ENCODE assay signal across 8 mouse cellular contexts in the genomic region with DNA sequence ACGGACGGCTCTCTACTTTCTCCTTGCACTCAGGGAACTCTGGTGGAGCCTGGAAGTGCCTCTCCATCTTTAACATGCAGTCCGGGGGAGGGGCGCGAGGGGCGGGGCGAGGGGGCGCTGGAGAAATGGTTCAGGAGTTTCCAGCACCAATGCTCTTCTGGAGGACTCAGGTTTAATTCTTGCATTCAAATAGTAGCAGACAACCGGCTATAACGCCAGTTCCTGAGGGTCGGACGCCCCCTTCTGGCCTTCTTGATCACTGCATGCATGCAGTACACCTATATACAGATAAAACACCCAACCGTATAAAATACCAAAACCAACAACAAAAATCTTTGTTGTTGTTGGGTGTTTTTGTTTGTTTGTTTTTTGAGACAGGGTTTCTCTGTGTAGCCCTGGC. TPM values are rescaled to one million over a fixed set of nuclear protein-coding genes. Genes with fewer than 3 reads are reported as not detected.
A peak's percentile ranks its signal among the peaks of the same experiment; 100 is the strongest.
DNase-seq lines count a peak whose midpoint lies in the region; ATAC-seq and TF ChIP-seq lines count a peak whose summit lies in the region.

No protein-coding gene starts in this region.

- no peak overlapping the region for H3K9ac ChIP-seq in heart, postnatal 0 days (replicated peaks; ENCODE audit: low read depth, low read length)
- no peak overlapping the region for H3K9ac ChIP-seq in forebrain, embryonic 12.5 days

- TF ChIP-seq POLR2A in lung, adult 2 months (IDR thresholded peaks at IDR 0.05; ENCODE audit: borderline replicate concordance, extremely low read depth, low read depth, low read length): no peak

- no peaks in the 10 kb centered on the region for H3K36me3 ChIP-seq in heart, postnatal 0 days (replicated peaks; ENCODE audit: control insufficient read depth, insufficient read depth, low read length)
- no peaks in the 10 kb centered on the region for H3K36me3 ChIP-seq in forebrain, embryonic 12.5 days (replicated peaks)

- no peak for ATAC-seq in heart, postnatal 0 days (ENCODE audit: insufficient read depth, low read depth)
- no peak for ATAC-seq in forebrain, embryonic 12.5 days (ENCODE audit: low FRiP score)

- no peak for DNase-seq in heart, postnatal 0 days (ENCODE audit: low spot score)
- no peak for DNase-seq in heart, postnatal 25 days (ENCODE audit: low spot score)
- DNase-seq in B cell, adult 2 months: peak; percentile 42 to 50
- DNase-seq in adrenal gland, postnatal 14 days: peak; percentile 79
- peak; percentile 44 for DNase-seq in lung, adult 2 months
- DNase-seq in yolk sac, embryonic 10.5 days (ENCODE audit: low spot score): peak; percentile 25
- no peak for DNase-seq in ovary, postnatal 10 days (ENCODE audit: low spot score)

- peak; percentile 37 for TF ChIP-seq CTCF in heart, postnatal 0 days (IDR thresholded peaks at IDR 0.05; ENCODE audit: low read depth)
- TF ChIP-seq CTCF in lung, adult 2 months (IDR thresholded peaks at IDR 0.05; ENCODE audit: insufficient read depth, low read length): peak; percentile 65

- H3K27ac ChIP-seq in heart, postnatal 0 days (ENCODE audit: low read depth): no peak overlapping the region
- H3K27ac ChIP-seq in forebrain, embryonic 12.5 days: no peak overlapping the region

- no peak overlapping the region for H3K4me2 ChIP-seq in heart, postnatal 0 days (ENCODE audit: low read depth, low read length)
- H3K4me2 ChIP-seq in forebrain, embryonic 12.5 days: no peak overlapping the region

- no peaks in the 10 kb centered on the region for H3K27me3 ChIP-seq in heart, postnatal 0 days (ENCODE audit: control insufficient read depth, insufficient read depth, low read length)
- H3K27me3 ChIP-seq in forebrain, embryonic 12.5 days: peaks cover 12% of the 10 kb centered on the region; the same call in 1 of the 2 replicates

- no peak overlapping the region for H3K4me3 ChIP-seq in heart, postnatal 0 days (ENCODE audit: low read depth, low read length)
- H3K4me3 ChIP-seq in lung, adult 2 months (replicated peaks; ENCODE audit: extremely low read depth, low read depth, low read length): no peak overlapping the region
- no peak overlapping the region for H3K4me3 ChIP-seq in forebrain, embryonic 12.5 days (replicated peaks)

- TF ChIP-seq EP300 in heart, postnatal 0 days (IDR thresholded peaks at IDR 0.05; ENCODE audit: low read depth): no peak

- intact Hi-C loops in heart, postnatal 25 days (cut with DNase I): no loop called here

- WGBS in heart, postnatal 0 days: 20% methylated on average over 13 of the region's 13 CpGs
- 21% methylated on average over 13 of the region's 13 CpGs for WGBS in lung, adult 2 months
- 17% methylated on average over 13 of the region's 13 CpGs for WGBS in forebrain, embryonic 12.5 days

- no peaks in the 10 kb centered on the region for H3K9me3 ChIP-seq in heart, postnatal 0 days (replicated peaks; ENCODE audit: control insufficient read depth, low read length)
- H3K9me3 ChIP-seq in forebrain, embryonic 12.5 days: no peaks in the 10 kb centered on the region

- peaks cover 6% of the 10 kb centered on the region for H3K4me1 ChIP-seq in heart, postnatal 0 days (ENCODE audit: control insufficient read depth, insufficient read depth)
- H3K4me1 ChIP-seq in lung, adult 2 months (ENCODE audit: control insufficient read depth, insufficient read depth, low read length): no peaks in the 10 kb centered on the region; the same call in 1 of the 2 replicates
- 0 out of 2 replicates have a peak, but pooled peaks cover 4% of the 10 kb centered on the region for H3K4me1 ChIP-seq in forebrain, embryonic 12.5 days

RNA-seq across cellular contexts. Expression of gene Syngr1, which starts 25.7 kb away (rescaled TPM):
- total RNA-seq in heart, postnatal 0 days (2014; rRNA removed; ENCODE audit: low replicate concordance): 104 and 144 TPM in 2 replicates
- 140 and 150 TPM in 2 replicates for polyA plus RNA-seq in heart, postnatal 0 days (2015; fragmentation: Nextera tagmentation; extraction: Ambion mirVana)
- total RNA-seq in heart, postnatal 25 days (2021): 10 to 100 TPM; 77.5 to 92.2 TPM
- 28.5 and 29.8 TPM in 2 replicates for total RNA-seq in adrenal gland, postnatal 14 days (2021)
- polyA plus RNA-seq in lung, adult 2 months (2012; rRNA removed): 44.1 and 50.9 TPM in 2 replicates
- 12.1 and 13.9 TPM in 2 replicates for polyA plus RNA-seq in forebrain, embryonic 12.5 days (2016; fragmentation: Nextera tagmentation; extraction: Ambion mirVana)

RNA-seq across cellular contexts. Expression of gene Rpl3, which starts 26.3 kb away (rescaled TPM):
- total RNA-seq in heart, postnatal 0 days (2014; rRNA removed; ENCODE audit: low replicate concordance): 763 and 766 TPM in 2 replicates
- polyA plus RNA-seq in heart, postnatal 0 days (2015; fragmentation: Nextera tagmentation; extraction: Ambion mirVana): 480 and 487 TPM in 2 replicates
- total RNA-seq in heart, postnatal 25 days (2021): 100 to 1,000 TPM; 154 to 183 TPM
- total RNA-seq in adrenal gland, postnatal 14 days (2021): 594 and 691 TPM in 2 replicates
- 369 and 428 TPM in 2 replicates for polyA plus RNA-seq in lung, adult 2 months (2012; rRNA removed)
- polyA plus RNA-seq in forebrain, embryonic 12.5 days (2016; fragmentation: Nextera tagmentation; extraction: Ambion mirVana): 659 and 694 TPM in 2 replicates

RNA-seq across cellular contexts. Expression of gene Pdgfb, which starts 50.6 kb away (rescaled TPM):
- 32.2 and 33.7 TPM in 2 replicates for total RNA-seq in heart, postnatal 0 days (2014; rRNA removed; ENCODE audit: low replicate concordance)
- polyA plus RNA-seq in heart, postnatal 0 days (2015; fragmentation: Nextera tagmentation; extraction: Ambion mirVana): 3.3 and 3.5 TPM in 2 replicates
- total RNA-seq in heart, postnatal 25 days (2021): 10 to 100 TPM; 24.5 to 33.8 TPM
- total RNA-seq in adrenal gland, postnatal 14 days (2021): 43.0 and 49.3 TPM in 2 replicates
- polyA plus RNA-seq in lung, adult 2 months (2012; rRNA removed): 138 and 155 TPM in 2 replicates
- polyA plus RNA-seq in forebrain, embryonic 12.5 days (2016; fragmentation: Nextera tagmentation; extraction: Ambion mirVana): 2.1 and 2.3 TPM in 2 replicates

Comparison
In these comparisons a context has a peak if more than half of its experiments do, and no peak if none do; other contexts are left out.
1. DNase-seq: peak in B cell, adult 2 months (2 of 2), adrenal gland, postnatal 14 days (single experiment), lung, adult 2 months (single experiment) and yolk sac, embryonic 10.5 days (single experiment); none in heart, postnatal 0 days (single experiment), heart, postnatal 25 days (single experiment) and ovary, postnatal 10 days (single experiment).